8 mouse cellular contexts compared by ENCODE assay signal in genomic region chr17:35666851-35667256, GRCm38 (mm10). TPM values are rescaled to one million over a fixed set of nuclear protein-coding genes. Genes with fewer than 3 reads are reported as not detected.
DNase-seq lines count a peak whose midpoint lies in the region; ATAC-seq lines count a peak whose summit lies in the region.

No protein-coding gene starts in this region.

- intact Hi-C loops in heart, postnatal 25 days (cut with DNase I) = no loop called here
- intact Hi-C loops in gastrocnemius, postnatal 36 days (cut with DNase I) = no loop called here

- peak overlapping the region; percentile 76 for H3K4me3 ChIP-seq in heart, embryonic 10.5 days
- H3K4me3 ChIP-seq in hindbrain, embryonic 12.5 days = peak overlapping the region; percentile 74
- H3K4me3 ChIP-seq in liver, embryonic 13.5 days (replicated peaks) = peak overlapping the region; percentile 81

- H3K36me3 ChIP-seq in heart, embryonic 10.5 days = peaks cover 57% of the 10 kb centered on the region
- H3K36me3 ChIP-seq in hindbrain, embryonic 12.5 days = peaks cover 16% of the 10 kb centered on the region
- peaks cover 38% of the 10 kb centered on the region for H3K36me3 ChIP-seq in liver, embryonic 13.5 days
- no peaks in the 10 kb centered on the region; the same call in 1 of the 2 replicates for H3K36me3 ChIP-seq in splenic B cell, adult 2 months (ENCODE audit: control insufficient read depth, insufficient read depth, low read length, poor library complexity, severe bottlenecking)

- H3K4me2 ChIP-seq in hindbrain, embryonic 12.5 days (replicated peaks) = peak overlapping the region; percentile 92
- peak overlapping the region; percentile 97 for H3K4me2 ChIP-seq in liver, embryonic 13.5 days

- peak; percentile 80 for DNase-seq in heart, embryonic 10.5 days (ENCODE audit: low spot score)
- DNase-seq in heart, postnatal 25 days (ENCODE audit: low spot score) = no peak
- peak; percentile 86 for DNase-seq in A20 (ENCODE audit: low read depth, low spot score)
- DNase-seq in brain, adult 2 months (ENCODE audit: low read depth, low spot score) = peak; percentile 44
- no peak for DNase-seq in liver, embryonic 13.5 days
- peak; percentile 29 for DNase-seq in splenic B cell, adult 2 months (ENCODE audit: low read depth, low spot score)
- DNase-seq in gastrocnemius, postnatal 36 days = no peak

- ATAC-seq in hindbrain, embryonic 12.5 days (ENCODE audit: low FRiP score) = peak; percentile 66
- peak; percentile 29 for ATAC-seq in liver, embryonic 13.5 days (ENCODE audit: low read depth)

- peak overlapping the region; percentile 93 for H3K27ac ChIP-seq in heart, embryonic 10.5 days
- peak overlapping the region; percentile 88 for H3K27ac ChIP-seq in hindbrain, embryonic 12.5 days
- peak overlapping the region; percentile 63 for H3K27ac ChIP-seq in liver, embryonic 13.5 days

- no peaks in the 10 kb centered on the region for H3K27me3 ChIP-seq in heart, embryonic 10.5 days (ENCODE audit: insufficient read depth, poor library complexity, severe bottlenecking)
- no peaks in the 10 kb centered on the region for H3K27me3 ChIP-seq in hindbrain, embryonic 12.5 days
- H3K27me3 ChIP-seq in liver, embryonic 13.5 days = no peaks in the 10 kb centered on the region
- no peaks in the 10 kb centered on the region for H3K27me3 ChIP-seq in splenic B cell, adult 2 months (ENCODE audit: control insufficient read depth, insufficient read depth, low read length, poor library complexity, severe bottlenecking)

- peaks cover 11% of the 10 kb centered on the region for H3K4me1 ChIP-seq in heart, embryonic 10.5 days
- peaks cover 18% of the 10 kb centered on the region for H3K4me1 ChIP-seq in hindbrain, embryonic 12.5 days
- peaks cover 23% of the 10 kb centered on the region for H3K4me1 ChIP-seq in liver, embryonic 13.5 days (replicated peaks)

- no peaks in the 10 kb centered on the region for H3K9me3 ChIP-seq in heart, embryonic 10.5 days
- H3K9me3 ChIP-seq in hindbrain, embryonic 12.5 days (replicated peaks) = no peaks in the 10 kb centered on the region
- no peaks in the 10 kb centered on the region for H3K9me3 ChIP-seq in liver, embryonic 13.5 days (replicated peaks)

- WGBS in heart, embryonic 10.5 days = 5% methylated on average over 13 of the region's 13 CpGs
- WGBS in hindbrain, embryonic 12.5 days = 2% methylated on average over 13 of the region's 13 CpGs
- WGBS in liver, embryonic 13.5 days (ENCODE audit: insufficient replicate concordance) = 5% methylated on average over 13 of the region's 13 CpGs

- peak overlapping the region; percentile 87 for H3K9ac ChIP-seq in hindbrain, embryonic 12.5 days
- peak overlapping the region; percentile 89 for H3K9ac ChIP-seq in liver, embryonic 13.5 days

RNA-seq across cellular contexts. Expression of gene Vars2, which starts 0.5 kb away (rescaled TPM):
- 17.5 and 18.6 TPM in 2 replicates for polyA plus RNA-seq in heart, embryonic 10.5 days (2016; fragmentation: Nextera tagmentation; extraction: Ambion mirVana)
- total RNA-seq in heart, postnatal 25 days (2021) = 10 to 100 TPM; 32.3 TPM
- polyA plus RNA-seq in hindbrain, embryonic 12.5 days (2016; fragmentation: Nextera tagmentation; extraction: Ambion mirVana) = 16.5 and 16.9 TPM in 2 replicates
- 7.7 TPM in 2 replicates for polyA plus RNA-seq in liver, embryonic 13.5 days (2015; fragmentation: Nextera tagmentation; extraction: Ambion mirVana)
- 10 to 100 TPM; 12.5 to 12.9 TPM for total RNA-seq in gastrocnemius, postnatal 36 days (2021)

RNA-seq across cellular contexts. Expression of gene Gtf2h4, which starts 6.7 kb away (rescaled TPM):
- 34.7 and 43.5 TPM in 2 replicates for polyA plus RNA-seq in heart, embryonic 10.5 days (2016; fragmentation: Nextera tagmentation; extraction: Ambion mirVana)
- total RNA-seq in heart, postnatal 25 days (2021) = 10 to 100 TPM; 17.5 to 18.3 TPM
- 34.7 and 37.7 TPM in 2 replicates for polyA plus RNA-seq in hindbrain, embryonic 12.5 days (2016; fragmentation: Nextera tagmentation; extraction: Ambion mirVana)
- 31.9 and 33.9 TPM in 2 replicates for polyA plus RNA-seq in liver, embryonic 13.5 days (2015; fragmentation: Nextera tagmentation; extraction: Ambion mirVana)
- 10 to 100 TPM; 15.3 to 19.0 TPM for total RNA-seq in gastrocnemius, postnatal 36 days (2021)

RNA-seq across cellular contexts. Expression of gene Mucl3, which starts 23.4 kb away (rescaled TPM):
- 0.52 and 0.60 TPM in 2 replicates for polyA plus RNA-seq in heart, embryonic 10.5 days (2016; fragmentation: Nextera tagmentation; extraction: Ambion mirVana)
- total RNA-seq in heart, postnatal 25 days (2021) = not detected
- 0.15 and 0.20 TPM in 2 replicates for polyA plus RNA-seq in hindbrain, embryonic 12.5 days (2016; fragmentation: Nextera tagmentation; extraction: Ambion mirVana)
- 0.03 and 0.06 TPM in 2 replicates for polyA plus RNA-seq in liver, embryonic 13.5 days (2015; fragmentation: Nextera tagmentation; extraction: Ambion mirVana)
- not detected for total RNA-seq in gastrocnemius, postnatal 36 days (2021)

RNA-seq across cellular contexts. Expression of gene Ddr1, which starts 37.6 kb away (rescaled TPM):
- 109 and 158 TPM in 2 replicates for polyA plus RNA-seq in heart, embryonic 10.5 days (2016; fragmentation: Nextera tagmentation; extraction: Ambion mirVana)
- total RNA-seq in heart, postnatal 25 days (2021) = 10 to 100 TPM; 33.1 to 41.7 TPM
- polyA plus RNA-seq in hindbrain, embryonic 12.5 days (2016; fragmentation: Nextera tagmentation; extraction: Ambion mirVana) = 168 and 182 TPM in 2 replicates
- 2.9 and 3.7 TPM in 2 replicates for polyA plus RNA-seq in liver, embryonic 13.5 days (2015; fragmentation: Nextera tagmentation; extraction: Ambion mirVana)
- 10 to 100 TPM; 12.7 to 15.0 TPM for total RNA-seq in gastrocnemius, postnatal 36 days (2021)

RNA-seq across cellular contexts. Expression of gene Gm9573, which starts 40.4 kb away (rescaled TPM):
- not detected in 2 replicates for polyA plus RNA-seq in heart, embryonic 10.5 days (2016; fragmentation: Nextera tagmentation; extraction: Ambion mirVana)
- not detected for total RNA-seq in heart, postnatal 25 days (2021)
- not detected in 2 replicates for polyA plus RNA-seq in hindbrain, embryonic 12.5 days (2016; fragmentation: Nextera tagmentation; extraction: Ambion mirVana)
- not detected in 2 replicates for polyA plus RNA-seq in liver, embryonic 13.5 days (2015; fragmentation: Nextera tagmentation; extraction: Ambion mirVana)
- not detected for total RNA-seq in gastrocnemius, postnatal 36 days (2021)

Comparison
In these comparisons a context has a peak if more than half of its experiments do, and no peak if none do; other contexts are left out.
1. DNase-seq: peak in heart, embryonic 10.5 days (single experiment), A20 (single experiment), brain, adult 2 months (single experiment) and splenic B cell, adult 2 months (single experiment); none in heart, postnatal 25 days (single experiment), liver, embryonic 13.5 days (single experiment) and gastrocnemius, postnatal 36 days (0 of 2).
2. Peak in every context shown above with its lines, with median percentiles within 50 percentile points of each other: H3K27ac ChIP-seq and H3K4me3 ChIP-seq.